Mouse (Mus musculus) heart, adult 2 months (tissue): ENCODE data around the gene Slit1. TPM values are rescaled to one million over a fixed set of nuclear protein-coding genes. Genes with fewer than 3 reads are reported as not detected.

Source experiments
- DNase-seq, 2 experiments: peaks; one replicate each; pipeline ENCODE4 v3.0.0; 2021
- H3K27ac ChIP-seq: fragments of 200-600 bp; 2 replicates; pipeline ENCODE4 v1.8.1; 2022
- H3K27me3 ChIP-seq: fragments of 200-500 bp; 2 replicates; pipeline ENCODE4 v1.6.1; 2012; ENCODE audit warnings: mild to moderate bottlenecking, low read length, inconsistent platforms, mixed read lengths; ENCODE audit not compliant: control insufficient read depth, insufficient read depth
- H3K36me3 ChIP-seq: fragments of 200-500 bp; 2 replicates; pipeline ENCODE4 v1.6.1; 2012; ENCODE audit warnings: low read length, inconsistent platforms; ENCODE audit not compliant: control insufficient read depth, insufficient read depth
- H3K4me1 ChIP-seq: fragments of 200-500 bp; 2 replicates; pipeline ENCODE4 v1.6.1; 2011; ENCODE audit warnings: low read length; ENCODE audit not compliant: control insufficient read depth, insufficient read depth
- H3K4me3 ChIP-seq: fragments of 200-600 bp; 2 replicates; pipeline ENCODE4 v1.8.1; 2022
- H3K79me2 ChIP-seq: fragments of 200-500 bp; replicated peaks from 2 replicates; pipeline ENCODE4 v1.6.1; 2012; ENCODE audit warnings: mild to moderate bottlenecking, inconsistent platforms, low read length, moderate library complexity, mixed read lengths; ENCODE audit not compliant: control insufficient read depth, insufficient read depth
- H3K9ac ChIP-seq: fragments of 200-500 bp; 2 replicates; pipeline ENCODE4 v1.6.1; 2012; ENCODE audit warnings: low read depth, mild to moderate bottlenecking, control low read depth, inconsistent platforms, low read length, mixed read lengths
- CTCF ChIP-seq: fragments of 200-600 bp; IDR thresholded peaks from 2 replicates; pipeline ENCODE4 v1.8.1; 2022; ENCODE audit warnings: antibody characterized with exemption, mild to moderate bottlenecking, moderate library complexity
- EP300 ChIP-seq: fragments of 200-500 bp; IDR thresholded peaks from 2 replicates; pipeline ENCODE4 v1.6.1; 2011; ENCODE audit warnings: low read depth, low read length, control low read depth; ENCODE audit not compliant: insufficient read depth
- POLR2A ChIP-seq: fragments of 200-500 bp; IDR thresholded peaks from 2 replicates; pipeline ENCODE4 v1.6.1; 2011; ENCODE audit warnings: mild to moderate bottlenecking, low read depth, low read length, control low read depth; ENCODE audit not compliant: insufficient read depth
- WGBS: fragments of 180-500 bp; shearing (Covaris S2); methylation state at CpG from one replicate; pipeline ENCODE4 v1.1.7; 2018; 5-methylcytosine and 5-hydroxymethylcytosine counted together
- intact Hi-C: fragments of 180-260 bp; cut with DNase I; formaldehyde crosslinking; loops from one replicate; pipeline ENCODE4 v1.15.1; 2025
- polyA plus RNA-seq: library from polyadenylated mRNA; depleted of rRNA; stranded (reverse); fragments of >200 nt; gene quantifications from 2 replicates; pipeline ENCODE4 v1.2.3, GENCODE M21; 2012
- total RNA-seq, 2 experiments: library from RNA; stranded (reverse); gene quantifications; 2 replicates each; pipeline ENCODE4 v1.2.3; 2021

The Slit1 gene
- total and polyA plus RNA-seq, 3 experiments = 0.05 to 0.07 (median 0.06) TPM

GRCm38 (mm10) chr19:41660999-41661374 lies 82.5 kb downstream of the Slit1 start:
- Histone ChIP-seq H3K9ac (no peak overlapping the region), H3K27me3 (no peaks in the 10 kb centered on the region), H3K4me3 (no peak overlapping the region), H3K4me1 (no peaks in the 10 kb centered on the region), H3K79me2 (no peaks in the 10 kb centered on the region), H3K27ac (no peak overlapping the region), H3K36me3 (no peaks in the 10 kb centered on the region)
- no peak for TF ChIP-seq POLR2A
- TF ChIP-seq EP300 = no peak
- no peak for TF ChIP-seq CTCF
- WGBS = 11% methylated on average over 4 of the region's 4 CpGs
- intact Hi-C loops = no loop called here
- no peak for DNase-seq

- H3K79me2 ChIP-seq = no peaks in the 10 kb centered on the region
- no peaks in the 10 kb centered on the region for H3K27me3 ChIP-seq
- intact Hi-C loops = no loop called here
- no peaks in the 10 kb centered on the region for H3K36me3 ChIP-seq
- peak in 1 of 2 experiments; percentile 8 for DNase-seq
- H3K27ac ChIP-seq = no peak overlapping the region
- H3K4me3 ChIP-seq = no peak overlapping the region
- peaks cover 1% of the 10 kb centered on the region; the same call in 1 of the 2 replicates for H3K4me1 ChIP-seq
- TF ChIP-seq EP300 = no peak
- no peak for TF ChIP-seq POLR2A
- TF ChIP-seq CTCF = no peak
- no peak overlapping the region for H3K9ac ChIP-seq
- WGBS = 62% methylated on average over 17 of the region's 17 CpGs
These were observed 83.0 kb downstream of the Slit1 start for GRCm38 (mm10) chr19:41660294-41660998.

- intact Hi-C loops = no loop called here
- Histone ChIP-seq H3K4me1 (peaks cover 1% of the 10 kb centered on the region; the same call in 1 of the 2 replicates), H3K27ac (no peak overlapping the region), H3K79me2 (no peaks in the 10 kb centered on the region), H3K36me3 (no peaks in the 10 kb centered on the region), H3K9ac (no peak overlapping the region), H3K4me3 (no peak overlapping the region), H3K27me3 (no peaks in the 10 kb centered on the region)
- DNase-seq = no peak
- TF ChIP-seq CTCF (no peak), POLR2A (no peak), EP300 (no peak)
- WGBS = 21% methylated on average over 9 of the region's 9 CpGs
These were observed 86.0 kb downstream of the Slit1 start for GRCm38 (mm10) chr19:41657446-41657845.

GRCm38 (mm10) chr19:41656671-41657070 lies 86.8 kb downstream of the Slit1 start:
- no peaks in the 10 kb centered on the region for H3K79me2 ChIP-seq
- WGBS = 66% methylated on average over 14 of the region's 14 CpGs

GRCm38 (mm10) chr19:41655970-41656369 lies 87.5 kb downstream of the Slit1 start:
- H3K79me2 ChIP-seq = no peaks in the 10 kb centered on the region
- H3K4me1 ChIP-seq = peaks cover 1% of the 10 kb centered on the region; the same call in 1 of the 2 replicates
- TF ChIP-seq EP300 (0 out of 2 replicates have a peak, but pooled peaks have one; percentile 28), CTCF (peak; percentile 85), POLR2A (no peak)
- no peaks in the 10 kb centered on the region for H3K27me3 ChIP-seq
- H3K9ac ChIP-seq = no peak overlapping the region
- no peak overlapping the region for H3K27ac ChIP-seq
- peak; percentile 45 to 78 for DNase-seq
- no peaks in the 10 kb centered on the region for H3K36me3 ChIP-seq
- WGBS = 9% methylated on average over 9 of the region's 9 CpGs
- intact Hi-C loops = loop anchor here (1.0 kb wide), 1 partner anchor 108 kb away; no protein-coding TSS in a partner anchor
- H3K4me3 ChIP-seq = no peak overlapping the region

More at GRCm38 (mm10) chr19:41656671-41657070, 86.8 kb downstream of the Slit1 start:
- Histone ChIP-seq H3K27ac (no peak overlapping the region), H3K4me3 (no peak overlapping the region), H3K36me3 (no peaks in the 10 kb centered on the region), H3K9ac (no peak overlapping the region), H3K4me1 (peaks cover 1% of the 10 kb centered on the region; the same call in 1 of the 2 replicates), H3K27me3 (no peaks in the 10 kb centered on the region)
- DNase-seq = no peak
- TF ChIP-seq POLR2A (no peak), CTCF (no peak), EP300 (no peak)
- intact Hi-C loops = loop anchor here (1.0 kb wide), 1 partner anchor 108 kb away; no protein-coding TSS in a partner anchor

- no peaks in the 10 kb centered on the region for H3K27me3 ChIP-seq
These were observed 88.2 kb downstream of the Slit1 start for GRCm38 (mm10) chr19:41655089-41655783.

More at GRCm38 (mm10) chr19:41655089-41655783, 88.2 kb downstream of the Slit1 start:
- 23% methylated on average over 6 of the region's 6 CpGs for WGBS
- TF ChIP-seq EP300 = no peak
- no peak for TF ChIP-seq POLR2A
- TF ChIP-seq CTCF = no peak
- DNase-seq = no peak
- H3K9ac ChIP-seq = no peak overlapping the region
- H3K27ac ChIP-seq = no peak overlapping the region
- H3K4me1 ChIP-seq = peaks cover 1% of the 10 kb centered on the region; the same call in 1 of the 2 replicates
- H3K4me3 ChIP-seq = no peak overlapping the region
- H3K36me3 ChIP-seq = no peaks in the 10 kb centered on the region
- H3K79me2 ChIP-seq = no peaks in the 10 kb centered on the region
- intact Hi-C loops = no loop called here
